Mouse (Mus musculus): ENCODE data around the gene Tsga10ip. TPM values are rescaled to one million over a fixed set of nuclear protein-coding genes. Genes with fewer than 3 reads are reported as not detected.
"Not testable (repeated sequence)": the region's sequence is repeated elsewhere in the genome, so short reads cannot be mapped to it uniquely, and the experiment has no call there.

The Tsga10ip gene
- total RNA-seq, 4 experiments from 2014 or later, result 0.34 to 0.63 (median 0.37) TPM; not detected in 1

DNA sequence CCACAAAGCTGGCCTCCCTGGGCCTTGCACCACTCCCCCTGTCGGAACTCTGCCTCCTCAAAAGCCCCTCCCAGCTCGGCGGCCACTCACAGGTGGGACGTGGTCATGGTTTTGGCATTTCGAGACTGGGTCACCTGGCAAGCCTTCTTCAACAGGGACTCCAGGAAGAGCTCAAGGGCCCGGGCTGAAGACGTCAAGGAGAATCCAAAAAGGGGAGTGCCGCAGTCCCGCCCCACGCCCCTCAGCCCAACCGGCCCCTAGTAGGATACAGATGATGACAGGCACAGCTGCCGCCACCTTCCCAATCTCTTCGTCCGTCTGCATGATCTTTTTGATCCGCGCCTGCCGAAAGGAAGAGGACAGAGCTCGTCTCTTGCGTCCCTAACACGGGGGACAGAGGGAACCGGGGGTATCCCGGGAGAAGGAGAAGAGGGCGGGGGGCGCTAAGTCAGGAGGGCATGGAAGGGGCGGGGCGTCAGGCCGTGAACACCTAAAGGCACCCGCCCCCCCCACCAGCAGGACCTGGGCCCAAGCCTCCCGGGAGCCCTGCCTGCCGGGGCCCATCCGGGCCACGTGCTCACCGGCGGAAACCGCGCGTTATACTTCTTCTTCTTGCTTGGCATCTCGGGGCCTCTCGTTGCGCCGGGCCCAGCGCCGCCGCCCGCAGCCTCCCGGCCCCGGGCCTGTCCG lies 21.9 kb upstream of the Tsga10ip start:
- DNase-seq (ENCODE audit: low spot score in 2 of 2), result peak; percentile 51 to 52

DNA sequence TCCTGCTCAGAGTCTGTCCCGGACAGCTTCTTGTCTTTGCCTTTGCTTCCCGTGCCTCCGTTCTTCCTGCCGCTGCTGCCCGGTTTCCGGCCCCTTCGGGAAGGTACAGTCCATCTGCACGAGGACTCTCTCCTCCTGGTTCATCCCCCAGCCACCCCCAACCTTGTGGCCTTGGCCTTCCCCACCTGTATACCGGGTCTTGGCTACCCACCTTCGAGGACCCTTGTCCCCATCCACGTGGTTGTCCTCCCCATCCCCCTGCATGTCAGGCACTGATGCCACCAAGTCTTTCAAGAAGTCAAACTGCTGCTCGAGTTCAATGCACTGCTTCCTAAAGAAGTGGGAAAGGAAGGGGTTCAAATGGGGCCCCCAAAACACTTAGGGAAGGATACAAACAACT lies 21.2 kb upstream of the Tsga10ip start:
- no peak for DNase-seq (ENCODE audit: low spot score in 2 of 2)

DNA sequence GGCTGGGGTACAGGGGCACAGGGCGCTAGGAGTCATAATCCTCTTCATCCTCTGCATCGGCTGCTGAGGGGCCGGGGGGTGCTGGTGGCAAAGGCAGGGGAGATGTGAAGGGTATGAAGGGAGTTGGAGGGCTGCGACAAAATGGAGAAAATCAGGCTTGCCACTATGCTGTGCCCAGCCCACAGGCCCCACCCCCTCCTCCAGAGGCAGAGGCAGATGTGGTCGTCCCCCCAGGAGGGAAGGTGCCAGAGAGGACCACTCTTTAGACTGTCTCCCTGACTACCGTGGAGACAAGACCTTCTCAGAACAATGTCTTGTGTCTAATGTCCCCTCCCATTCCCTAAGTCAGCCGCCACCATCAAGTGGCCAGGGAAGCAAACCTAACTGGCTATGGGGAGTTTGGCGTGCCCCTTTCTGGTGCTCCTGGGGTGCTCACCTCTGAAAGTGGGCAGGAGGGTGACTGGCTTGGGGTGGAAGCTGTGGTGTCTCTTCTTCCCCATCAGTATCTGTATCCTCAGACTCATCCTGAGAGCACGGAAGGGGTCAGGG lies 20.6 kb upstream of the Tsga10ip start:
- DNase-seq (ENCODE audit: low spot score in 2 of 2), result no peak

DNA sequence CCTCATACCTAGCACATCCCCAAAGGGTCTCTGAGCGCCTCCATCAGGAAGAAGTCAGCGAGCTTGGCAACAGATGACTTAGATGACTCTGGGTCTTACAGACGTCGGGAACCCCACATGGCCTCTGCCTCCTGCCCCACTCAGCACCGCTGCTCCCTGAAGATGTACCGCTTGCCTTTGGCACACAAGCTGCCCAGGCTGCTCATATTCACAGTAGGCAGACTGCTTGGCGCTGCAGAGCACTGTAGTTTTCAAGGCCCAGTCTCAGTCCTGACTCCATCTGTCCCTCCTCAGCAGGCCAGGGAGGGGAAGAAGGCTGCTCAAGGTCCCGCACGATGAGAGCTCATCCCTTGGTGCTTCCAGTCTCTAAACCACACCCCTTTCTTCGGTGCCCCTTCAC lies 19.9 kb upstream of the Tsga10ip start:
- no peak for DNase-seq (ENCODE audit: low spot score in 2 of 2)

DNA sequence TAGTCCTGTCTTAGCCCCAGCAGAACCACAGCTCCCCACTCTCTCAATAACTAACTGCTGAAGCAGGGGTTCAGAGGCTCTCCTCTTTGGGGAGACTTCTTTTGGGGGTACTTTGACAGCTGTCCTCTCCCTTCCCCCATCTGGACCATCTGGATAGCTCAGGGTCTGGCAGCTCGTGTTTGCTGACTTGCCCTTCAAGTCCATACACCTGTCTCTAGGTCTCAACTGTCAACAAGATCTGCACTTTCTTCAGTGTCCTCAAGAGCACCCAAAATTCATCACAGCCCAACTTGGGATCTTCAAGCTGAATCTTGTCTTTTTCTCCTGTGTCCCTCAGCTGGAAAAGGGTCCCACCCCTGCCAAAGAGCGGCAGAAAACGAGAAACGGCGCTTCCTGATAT lies 19.5 kb upstream of the Tsga10ip start:
- no peak for DNase-seq (ENCODE audit: low spot score in 2 of 2)

DNA sequence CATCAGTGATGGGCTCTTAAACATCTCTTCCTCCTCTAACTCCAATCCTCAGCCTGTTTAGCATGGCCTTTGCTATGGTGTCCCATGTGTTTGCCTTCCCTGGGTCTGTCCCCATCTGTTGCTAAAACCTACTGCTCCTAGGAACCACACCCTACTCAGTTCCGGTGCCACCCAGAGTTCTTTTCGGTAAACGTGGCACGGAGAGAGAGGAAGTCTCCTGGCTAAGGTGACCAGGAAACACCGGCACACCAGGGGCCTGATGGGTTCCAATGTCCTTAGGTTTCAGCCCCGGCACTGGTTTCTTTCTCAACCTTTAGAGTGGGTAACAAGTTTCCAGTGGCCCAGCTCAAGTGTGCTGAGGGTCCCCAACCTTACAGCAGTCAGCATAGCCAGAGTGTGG lies 18.3 kb upstream of the Tsga10ip start:
- DNase-seq (ENCODE audit: low spot score in 2 of 2), result no peak

DNA sequence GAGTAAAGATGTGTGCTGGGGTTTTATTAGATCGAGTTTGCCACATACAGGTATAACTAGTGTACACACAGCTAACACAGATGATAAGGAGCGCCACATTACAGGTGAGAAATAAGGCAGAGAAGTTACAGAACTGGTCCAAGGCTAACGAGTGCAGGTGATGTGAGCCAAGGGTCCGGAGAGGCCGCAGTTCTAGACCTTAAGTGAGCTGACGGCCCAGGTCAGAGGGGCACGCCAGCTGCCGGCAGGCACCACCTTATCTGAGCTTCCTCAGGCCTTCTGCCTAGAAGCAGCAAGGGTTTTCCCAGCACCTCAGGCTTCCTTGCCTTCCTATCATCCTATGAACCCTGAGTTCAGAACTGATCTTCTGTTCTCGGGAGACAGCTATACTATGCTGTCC lies 17.3 kb upstream of the Tsga10ip start:
- DNase-seq (ENCODE audit: low spot score in 2 of 2), result no peak

DNA sequence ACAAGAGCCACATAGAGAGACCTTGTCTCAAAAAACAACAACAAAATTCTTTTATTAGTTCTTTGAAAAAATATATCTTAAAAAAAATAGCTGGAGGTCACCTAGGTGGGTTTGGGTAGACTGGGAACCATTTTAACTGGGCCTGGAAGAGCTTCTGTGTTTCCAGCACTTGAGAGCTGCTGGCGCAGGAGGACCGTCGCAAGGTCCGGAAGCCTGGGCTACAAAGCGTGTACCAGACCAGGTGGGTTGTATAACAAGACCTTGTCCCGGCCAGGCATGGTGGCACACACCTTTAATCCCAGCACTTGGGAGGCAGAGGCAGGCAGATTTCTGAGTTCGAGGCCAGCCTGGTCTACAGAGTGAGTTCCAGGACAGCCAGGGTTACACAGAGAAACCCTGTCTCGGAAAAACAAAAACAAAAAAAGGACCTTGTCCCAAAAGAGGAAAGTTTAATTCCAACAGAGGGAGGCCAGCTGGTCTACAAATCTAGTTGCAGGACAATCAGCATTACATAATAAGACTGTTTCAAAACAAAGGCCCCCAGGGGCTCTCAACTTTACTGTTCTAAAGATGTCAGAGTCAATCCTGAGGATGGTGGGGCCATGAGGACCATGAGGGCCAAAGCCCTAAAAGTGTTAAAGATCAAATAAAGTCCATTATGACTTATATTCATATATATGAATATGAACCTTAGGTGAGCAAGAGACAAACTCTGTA lies 16.6 kb upstream of the Tsga10ip start:
- DNase-seq (ENCODE audit: low spot score in 2 of 2), result no peak

DNA sequence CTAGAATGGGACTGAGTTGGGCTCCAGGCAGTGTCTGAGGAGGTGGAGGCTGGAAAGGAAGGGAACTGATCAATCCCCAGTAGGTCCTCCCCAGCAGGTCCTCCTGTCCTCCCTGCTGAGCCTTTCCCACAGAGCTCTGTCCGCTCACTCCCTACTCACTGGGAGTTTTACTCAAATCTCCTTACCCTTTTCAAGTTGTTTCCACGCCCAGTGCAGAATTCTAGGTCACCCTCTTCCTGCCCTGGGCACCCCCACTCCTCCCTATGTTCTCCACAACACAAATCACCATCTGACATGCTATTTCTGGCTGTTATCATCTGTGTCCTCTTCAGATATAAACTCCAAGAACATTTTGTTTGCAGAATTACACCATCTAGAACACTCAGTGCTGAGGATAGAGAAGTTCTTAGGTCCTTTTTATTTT lies 12.2 kb upstream of the Tsga10ip start:
- no peak for DNase-seq (ENCODE audit: low spot score in 2 of 2)

DNA sequence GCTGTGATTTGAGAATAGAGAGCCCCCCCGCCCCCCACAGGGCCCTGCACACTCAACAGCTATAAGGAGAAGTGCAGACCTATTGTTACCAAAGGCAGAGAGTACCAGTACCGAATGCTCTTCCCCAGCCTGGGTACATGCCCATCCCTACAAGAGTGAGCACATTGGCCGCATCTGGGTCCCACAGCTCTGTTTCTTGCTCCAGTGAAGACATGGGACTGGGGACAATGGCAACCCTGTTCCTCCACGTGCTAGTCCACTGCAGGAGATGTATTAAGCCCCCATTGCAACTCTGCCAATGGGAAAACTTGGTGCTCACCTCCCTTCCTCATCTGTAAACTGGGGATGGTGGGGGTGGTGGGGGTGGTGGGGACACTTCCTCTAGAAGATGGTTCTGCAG lies 11.5 kb upstream of the Tsga10ip start:
- DNase-seq (ENCODE audit: low spot score in 2 of 2), result no peak

DNA sequence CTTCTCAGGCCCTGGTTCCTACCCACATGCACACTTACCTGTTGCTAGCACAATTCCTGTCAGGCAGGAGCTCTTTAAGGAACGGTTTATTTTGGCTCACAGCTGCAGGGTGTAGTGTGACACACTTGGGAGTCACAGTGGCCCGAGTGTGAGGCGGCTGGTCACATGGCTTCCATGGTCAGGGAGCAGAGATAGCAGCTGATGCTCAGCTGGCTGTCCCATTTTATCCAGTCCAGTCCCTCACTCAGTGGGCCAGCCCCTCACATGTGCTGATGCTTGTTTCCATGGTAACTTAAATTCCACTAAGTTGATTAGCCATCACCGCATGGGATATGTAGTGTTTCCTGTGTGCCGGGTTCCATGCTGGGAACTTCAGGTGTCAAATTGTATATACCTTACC lies 9.6 kb upstream of the Tsga10ip start:
- no peak for DNase-seq (ENCODE audit: low spot score in 2 of 2)

DNA sequence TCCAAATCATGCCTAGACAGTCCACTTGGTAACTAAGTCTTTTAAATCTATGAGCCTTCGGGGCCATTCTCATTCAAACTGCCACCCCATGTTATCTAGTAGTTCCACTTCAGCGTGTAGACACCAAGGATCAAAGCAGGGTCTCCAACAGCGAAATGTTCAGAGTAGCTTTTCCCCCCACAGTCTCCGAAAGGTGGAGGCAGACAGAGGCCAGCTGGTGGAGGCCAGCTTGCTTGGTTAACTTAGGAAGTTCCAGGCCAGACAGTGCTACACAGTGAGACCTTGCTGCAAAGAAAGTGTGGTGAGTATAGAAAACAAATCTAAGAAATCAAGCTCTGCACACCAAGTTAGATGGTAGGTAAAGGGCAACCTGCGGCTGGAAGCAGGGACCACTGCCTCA lies 8.3 kb upstream of the Tsga10ip start:
- DNase-seq (ENCODE audit: low spot score in 2 of 2), result no peak

DNA sequence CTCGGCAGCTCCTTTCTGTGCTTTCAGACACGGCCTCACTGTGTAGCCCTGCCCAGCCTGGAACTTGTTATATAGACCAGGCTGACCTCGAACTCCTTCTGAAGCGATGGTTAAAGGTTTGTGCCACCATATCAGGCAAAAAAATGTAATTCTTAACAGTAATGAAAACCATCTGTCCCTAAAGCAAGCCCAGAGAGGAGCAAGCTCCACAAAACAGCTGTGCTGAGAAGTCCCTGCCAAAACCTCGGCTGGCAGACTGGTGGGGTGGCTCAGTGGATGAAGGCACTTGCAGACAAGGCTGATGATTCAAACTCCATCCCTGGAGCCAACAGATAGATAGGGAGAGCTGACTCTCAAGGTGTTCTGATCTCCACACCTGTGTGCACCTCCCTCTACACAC lies 6.7 kb upstream of the Tsga10ip start:
- no peak for DNase-seq (ENCODE audit: low spot score in 2 of 2)

DNA sequence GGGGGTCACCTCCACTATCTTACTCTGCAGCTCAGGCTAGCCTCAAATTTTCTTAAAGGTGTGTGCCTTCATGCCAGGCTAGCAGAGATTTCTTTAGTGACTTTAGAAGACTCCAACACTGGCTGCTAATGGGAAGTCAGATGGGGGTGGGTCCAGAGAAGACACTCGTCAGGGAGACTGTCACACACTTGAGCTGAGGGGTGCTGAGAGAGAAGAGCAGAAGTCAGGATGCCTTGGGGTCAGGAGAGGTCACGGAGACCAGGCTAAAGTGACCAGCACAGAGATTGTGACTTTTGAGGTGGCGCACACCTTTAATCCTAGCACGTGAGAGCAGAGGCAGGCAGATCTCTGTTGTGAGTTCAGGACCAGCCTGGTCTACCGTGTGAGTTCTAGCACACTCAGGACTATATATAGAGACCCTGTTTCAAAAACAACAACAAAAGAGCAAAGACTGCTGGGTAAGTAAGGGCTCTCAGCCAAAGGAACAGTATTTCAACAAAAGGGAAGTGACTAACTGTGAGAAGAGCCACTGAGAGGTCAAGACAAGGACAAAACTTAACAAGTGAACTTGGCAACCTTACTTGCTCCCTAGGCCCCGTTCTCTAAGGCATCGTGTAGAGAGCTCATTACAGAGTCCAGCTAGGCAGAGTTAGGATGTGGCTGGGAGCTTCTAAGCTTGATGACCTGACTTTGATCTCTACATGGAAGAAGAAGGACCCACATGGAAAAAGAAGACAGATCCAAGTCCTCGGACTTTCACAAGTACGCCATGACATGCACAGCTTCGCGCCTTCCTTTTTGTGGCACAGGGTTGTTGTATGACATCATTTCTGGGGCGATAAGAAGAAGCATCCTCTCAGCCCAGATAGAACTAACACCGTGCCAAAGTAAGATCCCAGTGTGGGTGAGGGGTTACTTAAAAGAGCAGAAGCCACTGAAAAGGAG lies 6.0 kb upstream of the Tsga10ip start:
- DNase-seq (ENCODE audit: low spot score in 2 of 2), result no peak

DNA sequence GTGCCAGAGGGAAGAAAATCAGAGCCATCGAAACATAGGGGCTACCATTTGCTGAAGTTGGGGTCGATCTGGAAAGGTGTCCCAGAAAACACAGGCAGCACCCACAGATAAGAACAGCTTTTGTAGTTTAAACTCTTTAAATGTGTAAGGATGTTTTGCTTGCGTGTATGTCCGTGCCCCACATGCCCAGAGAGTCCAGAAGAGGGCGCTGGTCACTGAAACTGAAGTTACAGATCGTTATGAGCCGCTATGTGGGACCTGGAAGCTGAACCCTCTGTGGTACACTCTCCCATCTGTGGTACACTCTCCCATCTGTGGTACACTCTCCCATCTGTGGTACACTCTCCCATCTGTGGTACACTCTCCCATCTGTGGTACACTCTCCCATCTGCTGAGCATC lies 4.8 kb upstream of the Tsga10ip start:
- no peak for DNase-seq (ENCODE audit: low spot score in 2 of 2)

DNA sequence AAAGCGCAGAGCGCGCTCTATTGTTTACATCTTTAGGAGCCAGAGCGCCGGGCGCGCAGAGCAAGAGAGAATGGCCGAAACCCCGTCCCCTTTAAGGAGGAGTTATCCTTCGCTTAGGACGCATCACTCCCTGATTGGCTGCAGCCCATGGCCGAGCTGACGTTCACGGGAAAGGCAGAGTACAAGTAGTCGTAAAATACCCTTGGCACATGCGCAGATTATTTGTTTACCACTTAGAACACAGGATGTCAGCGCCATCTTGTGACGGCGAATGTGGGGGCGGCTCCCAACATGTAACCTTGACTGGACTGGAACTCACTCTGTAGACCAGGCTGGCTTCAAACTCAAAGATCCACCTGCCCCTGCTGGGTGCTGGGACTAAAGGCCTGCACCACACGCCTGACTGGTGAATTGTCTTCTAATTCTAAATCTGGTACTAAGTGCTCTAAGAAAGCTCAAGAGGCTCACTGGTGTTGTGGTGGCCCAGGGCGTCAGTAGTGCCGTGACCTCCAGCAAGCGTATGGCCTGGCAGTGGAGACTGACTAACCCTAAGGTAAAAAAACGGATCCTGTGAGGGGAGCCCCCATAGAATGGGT lies 4.3 kb upstream of the Tsga10ip start:
- not testable (repeated sequence) for DNase-seq (ENCODE audit: low spot score in 2 of 2)

DNA sequence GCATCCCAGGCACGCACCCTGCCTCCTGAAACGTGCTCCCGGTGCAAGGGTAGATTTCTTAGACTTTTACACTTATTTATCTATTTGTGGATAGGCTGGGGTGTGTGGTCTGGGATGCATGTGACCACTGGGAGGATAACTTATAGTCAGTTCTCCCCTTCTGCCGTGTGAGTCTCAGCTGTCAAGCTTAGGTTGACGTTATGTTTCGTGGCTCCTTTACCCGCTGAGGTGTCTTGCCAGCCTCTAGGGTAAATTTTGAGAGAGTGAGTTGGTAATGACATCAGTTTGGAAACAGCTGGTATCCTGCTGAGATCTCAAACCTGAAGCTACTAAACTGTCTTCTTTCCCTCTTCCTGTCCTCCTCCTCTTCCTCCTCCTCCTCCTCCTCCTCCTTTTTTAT lies 3.6 kb upstream of the Tsga10ip start:
- DNase-seq (ENCODE audit: low spot score in 2 of 2), result no peak

DNA sequence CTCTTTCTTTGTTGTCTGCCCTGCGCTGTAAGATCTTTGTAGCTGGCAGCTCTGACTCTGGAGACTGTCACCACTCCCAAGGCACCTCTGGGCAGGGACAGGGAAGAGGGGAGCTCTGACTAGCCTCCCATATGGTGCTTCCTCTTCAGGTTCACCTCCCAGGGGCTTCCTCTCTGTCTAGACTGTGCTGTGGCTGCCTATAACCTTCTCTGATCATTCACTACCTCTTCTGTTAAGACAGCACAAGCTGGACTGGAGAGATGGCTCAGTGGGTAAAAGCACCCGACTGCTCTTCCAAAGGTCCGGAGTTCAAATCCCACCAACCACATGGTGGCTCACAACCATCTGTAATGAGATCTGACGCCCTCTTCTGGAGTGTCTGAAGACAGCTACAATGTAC lies 1.3 kb downstream of the Tsga10ip start:
- DNase-seq (ENCODE audit: low spot score in 2 of 2), result not testable (repeated sequence)

DNA sequence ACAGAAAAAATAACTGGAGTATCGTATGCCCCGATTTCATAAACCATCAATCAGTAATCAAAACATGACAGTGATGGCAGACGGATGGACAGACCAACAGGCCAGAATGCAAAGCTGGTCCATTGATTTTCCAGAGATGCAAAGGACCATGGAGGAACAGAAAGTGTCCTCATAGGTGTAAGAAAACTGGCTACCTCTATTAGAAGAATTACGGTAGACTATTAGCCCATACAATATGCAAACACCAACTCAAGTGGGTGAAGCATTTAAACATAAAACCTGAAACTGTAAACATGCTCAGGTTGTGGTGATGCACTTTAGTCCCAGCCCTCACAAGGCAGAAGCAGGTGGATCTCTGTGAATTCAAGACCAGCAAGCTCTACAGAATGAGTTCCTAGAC lies 7.0 kb downstream of the Tsga10ip start:
- no peak for DNase-seq (ENCODE audit: low spot score in 2 of 2)

DNA sequence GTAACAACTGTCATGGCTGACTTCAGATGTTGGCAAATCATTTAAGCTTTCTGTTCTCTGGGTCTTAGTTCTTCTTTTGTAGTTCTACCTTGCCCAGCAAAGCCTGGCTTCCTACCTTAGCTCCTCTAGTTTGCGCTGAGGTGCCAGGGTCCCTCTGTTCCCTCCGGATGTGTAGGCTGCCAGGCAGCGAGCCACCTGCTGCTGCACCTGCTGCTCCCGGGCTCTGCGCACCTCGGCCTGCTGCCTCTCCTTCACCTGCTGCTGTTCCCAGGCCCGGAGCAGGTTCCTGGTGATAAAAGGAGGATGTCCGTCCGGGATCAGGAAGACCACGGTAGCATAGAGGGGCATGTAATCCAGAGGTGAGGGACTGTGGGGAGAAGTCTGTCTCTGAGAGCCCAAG lies 8.2 kb downstream of the Tsga10ip start:
- DNase-seq (ENCODE audit: low spot score in 2 of 2), result no peak

DNA sequence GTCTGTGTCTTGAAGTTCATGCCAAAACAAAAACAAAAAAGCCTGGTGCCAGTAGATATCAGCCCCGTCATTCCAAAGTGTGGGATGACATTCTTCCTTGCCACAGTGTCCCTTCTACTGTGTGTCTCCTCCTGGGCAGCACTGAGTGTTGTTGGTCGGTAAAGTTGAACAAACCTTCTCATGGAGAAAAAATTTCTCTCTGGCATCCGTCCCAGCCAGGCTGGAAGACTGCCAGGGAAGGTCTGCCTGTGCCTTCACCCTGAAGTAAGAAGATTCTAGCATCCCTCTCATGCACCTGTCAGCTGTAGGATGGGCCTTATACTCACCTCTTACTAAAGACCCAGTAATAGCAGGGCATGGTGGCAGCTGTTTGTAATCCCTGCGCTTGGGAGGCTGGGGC lies 9.4 kb downstream of the Tsga10ip start:
- DNase-seq (ENCODE audit: low spot score in 2 of 2), result no peak

Data from layer of hippocampus, adult 8-10 months (tissue).